8 mouse cellular contexts compared by ENCODE assay signal in genomic region chr12:80258520-80259215, GRCm38 (mm10). TPM values are rescaled to one million over a fixed set of nuclear protein-coding genes. Genes with fewer than 3 reads are reported as not detected.
DNase-seq lines count a peak whose midpoint lies in the region; ATAC-seq lines count a peak whose summit lies in the region.

No protein-coding gene starts in this region.

- 2% methylated on average over 21 of the region's 22 CpGs for WGBS in kidney, embryonic 14.5 days
- WGBS in hindbrain, embryonic 10.5 days: under 1% methylated on average over 22 of the region's 22 CpGs
- WGBS in midbrain, embryonic 10.5 days: under 1% methylated on average over 22 of the region's 22 CpGs

- ATAC-seq in kidney, embryonic 14.5 days (ENCODE audit: low FRiP score, low TSS enrichment): no peak

- H3K4me3 ChIP-seq in kidney, embryonic 14.5 days (ENCODE audit: low read length): peak overlapping the region; percentile 84
- peak overlapping the region; percentile 90 for H3K4me3 ChIP-seq in hindbrain, embryonic 10.5 days
- H3K4me3 ChIP-seq in midbrain, embryonic 10.5 days: peak overlapping the region; percentile 87

- no peak for DNase-seq in kidney, postnatal 25 days
- DNase-seq in NIH3T3 (ENCODE audit: low read depth): peak; percentile 73
- DNase-seq in hindbrain, embryonic 10.5 days (ENCODE audit: low spot score): peak; percentile 21
- peak; percentile 17 for DNase-seq in midbrain, embryonic 10.5 days (ENCODE audit: low spot score)
- no peak for DNase-seq in c-Kit-positive CD71-positive TER-119-positive erythroid progenitor cells, embryonic 14.5 days (ENCODE audit: low spot score)
- no peak for DNase-seq in right cerebral cortex, adult 2 months (ENCODE audit: low spot score in 2 of 2)
- DNase-seq in gastrocnemius, adult 18-20 months (ENCODE audit: low spot score): no peak

- H3K27ac ChIP-seq in kidney, embryonic 14.5 days (ENCODE audit: low read depth, low read length): peak overlapping the region; percentile 98
- H3K27ac ChIP-seq in hindbrain, embryonic 10.5 days: peak overlapping the region; percentile 93
- H3K27ac ChIP-seq in midbrain, embryonic 10.5 days (replicated peaks): peak overlapping the region; percentile 95

- H3K27me3 ChIP-seq in kidney, embryonic 14.5 days (ENCODE audit: control insufficient read depth, insufficient read depth, low read length): no peaks in the 10 kb centered on the region
- H3K27me3 ChIP-seq in hindbrain, embryonic 10.5 days (ENCODE audit: insufficient read depth, poor library complexity, severe bottlenecking): peaks cover 8% of the 10 kb centered on the region; the same call in 1 of the 2 replicates
- peaks cover 7% of the 10 kb centered on the region for H3K27me3 ChIP-seq in midbrain, embryonic 10.5 days (ENCODE audit: low read depth, poor library complexity, severe bottlenecking)

- H3K4me2 ChIP-seq in kidney, embryonic 14.5 days (replicated peaks; ENCODE audit: low read depth, low read length): peak overlapping the region; percentile 82

- peak overlapping the region; percentile 91 for H3K9ac ChIP-seq in kidney, embryonic 14.5 days (ENCODE audit: low read depth, low read length)

- H3K36me3 ChIP-seq in kidney, embryonic 14.5 days (ENCODE audit: control insufficient read depth, insufficient read depth, low read length): no peaks in the 10 kb centered on the region
- no peaks in the 10 kb centered on the region for H3K36me3 ChIP-seq in hindbrain, embryonic 10.5 days
- no peaks in the 10 kb centered on the region for H3K36me3 ChIP-seq in midbrain, embryonic 10.5 days

- H3K9me3 ChIP-seq in kidney, embryonic 14.5 days (ENCODE audit: control insufficient read depth, low read length): no peaks in the 10 kb centered on the region
- H3K9me3 ChIP-seq in hindbrain, embryonic 10.5 days: no peaks in the 10 kb centered on the region
- no peaks in the 10 kb centered on the region for H3K9me3 ChIP-seq in midbrain, embryonic 10.5 days (replicated peaks)

- peaks cover 19% of the 10 kb centered on the region for H3K4me1 ChIP-seq in kidney, embryonic 14.5 days (ENCODE audit: control insufficient read depth, insufficient read depth, low read length)
- peaks cover 33% of the 10 kb centered on the region for H3K4me1 ChIP-seq in hindbrain, embryonic 10.5 days (replicated peaks)
- H3K4me1 ChIP-seq in midbrain, embryonic 10.5 days: peaks cover 42% of the 10 kb centered on the region

RNA-seq across cellular contexts. Expression of gene Actn1, which starts 1.5 kb away (rescaled TPM):
- 38.3 and 52.6 TPM in 2 replicates for polyA plus RNA-seq in kidney, embryonic 14.5 days (2014; fragmentation: Nextera tagmentation; extraction: Ambion mirVana)
- polyA plus RNA-seq in hindbrain, embryonic 10.5 days (2016; fragmentation: Nextera tagmentation; extraction: Ambion mirVana): 24.1 and 27.6 TPM in 2 replicates
- polyA plus RNA-seq in midbrain, embryonic 10.5 days (2016; fragmentation: Nextera tagmentation; extraction: Ambion mirVana): 23.1 and 24.9 TPM in 2 replicates
- 10 to 100 TPM in 1 of 2 experiments, 1 to 10 TPM in 1; 7.6 to 14.3 TPM for total RNA-seq in gastrocnemius, adult 18-20 months (2021)

Comparison
In these comparisons a context has a peak if more than half of its experiments do, and no peak if none do; other contexts are left out.
1. DNase-seq: peak in NIH3T3 (single experiment), hindbrain, embryonic 10.5 days (single experiment) and midbrain, embryonic 10.5 days (single experiment); none in kidney, postnatal 25 days (0 of 2), c-Kit-positive CD71-positive TER-119-positive erythroid progenitor cells, embryonic 14.5 days (single experiment), right cerebral cortex, adult 2 months (0 of 2) and gastrocnemius, adult 18-20 months (single experiment).
2. Peak in every context shown above with its lines, with median percentiles within 50 percentile points of each other: H3K27ac ChIP-seq and H3K4me3 ChIP-seq.